Mouse (Mus musculus) CD4-positive, CD25-positive, alpha-beta regulatory T cell, adult 4 months (primary cell): ENCODE results near the gene Gm3685. TPM values are rescaled to one million over a fixed set of nuclear protein-coding genes. Genes with fewer than 3 reads are reported as not detected.
"Not testable (repeated sequence)": the region's sequence is repeated elsewhere in the genome, so short reads cannot be mapped to it uniquely, and the experiment has no call there.

Source experiments
- ATAC-seq: one replicate; pipeline ENCODE4 v1.8.0; 2017
- polyA plus RNA-seq, 2 experiments: library from polyadenylated mRNA; unstranded; fragments of 100-300 nt; shearing (Covaris generic); gene quantifications; one replicate each; pipeline ENCODE4 v1.2.1; 2017

The Gm3685 gene
- polyA plus RNA-seq, result not detected

GRCm38 (mm10) chr14:7044870-7045269, at the start of gene Gm3685:
TSS of gene Gm3685 (minus strand) at chr14:7044970.
- not testable (repeated sequence) for ATAC-seq

GRCm38 (mm10) chr14:7026781-7027749, 17.7 kb downstream of the Gm3685 start, which contains the start of gene Gm10406:
TSS of gene Gm10406 (minus strand) at chr14:7027449.
- not testable (repeated sequence) for ATAC-seq

GRCm38 (mm10) chr14:7026274-7026673, 18.5 kb downstream of the Gm3685 start:
- not testable (repeated sequence) for ATAC-seq

Other genes starting within 250 kb of the Gm3685 start
- not detected for gene Gm3642, start 204.7 kb downstream of the Gm3685 start, polyA plus RNA-seq
- gene Gm3667, start 155.0 kb downstream of the Gm3685 start, polyA plus RNA-seq, result 10 to 100 TPM in 1 of 2 experiments, 1 to 10 TPM in 1; 9.2 to 13.1 TPM
- gene Gm6356, start 71.2 kb downstream of the Gm3685 start, polyA plus RNA-seq, result not detected
- 1 to 10 TPM; 2.2 to 5.8 TPM for gene Gm10406, start 17.5 kb downstream of the Gm3685 start, polyA plus RNA-seq
- 1 to 10 TPM; 1.4 to 5.7 TPM for gene Gm3696, start 55.7 kb upstream of the Gm3685 start, polyA plus RNA-seq
- not detected for gene Gm6676, start 80.4 kb upstream of the Gm3685 start, polyA plus RNA-seq
- gene Gm3512, start 129.6 kb upstream of the Gm3685 start, polyA plus RNA-seq, result 10 to 100 TPM in 1 of 2 experiments, 1 to 10 TPM in 1; 9.1 to 12.3 TPM
- not detected for gene Gm16434, start 149.6 kb upstream of the Gm3685 start, polyA plus RNA-seq
- not detected for gene Gm3727, start 219.7 kb upstream of the Gm3685 start, polyA plus RNA-seq